13 mouse cellular contexts compared by ENCODE assay signal in the genomic region with DNA sequence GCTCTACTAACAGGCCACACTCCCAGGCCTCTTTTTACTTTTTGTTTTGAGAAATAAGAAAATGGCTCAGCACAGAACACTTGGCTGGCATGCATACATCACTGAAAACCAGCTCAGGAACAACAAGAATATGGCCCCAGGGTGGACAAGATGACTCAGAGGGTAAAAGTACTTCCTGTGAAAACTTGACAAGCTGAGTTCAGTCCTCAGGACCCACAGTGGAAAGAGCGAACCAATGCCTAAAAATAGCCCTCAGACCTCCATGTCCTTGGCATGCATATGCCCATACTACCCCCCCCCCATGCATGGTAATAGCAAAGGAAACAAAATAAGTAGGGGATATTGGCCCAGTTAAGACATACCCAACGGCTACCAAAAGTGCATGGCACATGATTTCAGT. TPM values are rescaled to one million over a fixed set of nuclear protein-coding genes. Genes with fewer than 3 reads are reported as not detected.
"Had no signal": no experiment of that assay in that cellular context is flagged by ENCODE, and none has a peak within 500 bp of the region (broad histone marks: within the 10 kb centered on the region; RNA-seq: fewer than 3 reads in every experiment).

No protein-coding gene starts in this region.

- ATAC-seq: midbrain, embryonic 13.5 days; midbrain, embryonic 15.5 days had no signal

- DNase-seq: lung, adult 18-20 months; lung, embryonic 14.5 days; lung, postnatal 10 days; lung, postnatal 4 days; right cerebral cortex, postnatal 14 days; thymus, adult 2 months; thymus, postnatal 25 days; thymus, postnatal 4 days had no signal

RNA-seq across cellular contexts. Expression of a gene that starts 33.4 kb away (rescaled TPM):
- total RNA-seq: midbrain, postnatal 0 days; monocyte, adult 5-6 weeks; neutrophil, adult 5-6 weeks had no signal

RNA-seq across cellular contexts. Expression of a gene that starts 42.9 kb away (rescaled TPM):
- total RNA-seq: monocyte, adult 5-6 weeks; neutrophil, adult 5-6 weeks had no signal
